Mouse (Mus musculus) adrenal gland, postnatal 36 days (tissue): ENCODE measurements around the gene Spata21. TPM values are rescaled to one million over a fixed set of nuclear protein-coding genes. Genes with fewer than 3 reads are reported as not detected.
A peak's percentile ranks its signal among the peaks of the same experiment; 100 is the strongest.
"Not testable (repeated sequence)": the region's sequence is repeated elsewhere in the genome, so short reads cannot be mapped to it uniquely, and the experiment has no call there.

Experiments used
- DNase-seq, 2 experiments: peaks; one replicate each; pipeline ENCODE4 v3.0.0; 2021; ENCODE audit warnings: mixed read lengths in 1 of 2
- total RNA-seq, 2 experiments: library from RNA; stranded (reverse); gene quantifications; 2 replicates each; pipeline ENCODE4 v1.2.3; 2021

The Spata21 gene
- total RNA-seq, 2 experiments from 2014 or later, result not detected

DNA sequence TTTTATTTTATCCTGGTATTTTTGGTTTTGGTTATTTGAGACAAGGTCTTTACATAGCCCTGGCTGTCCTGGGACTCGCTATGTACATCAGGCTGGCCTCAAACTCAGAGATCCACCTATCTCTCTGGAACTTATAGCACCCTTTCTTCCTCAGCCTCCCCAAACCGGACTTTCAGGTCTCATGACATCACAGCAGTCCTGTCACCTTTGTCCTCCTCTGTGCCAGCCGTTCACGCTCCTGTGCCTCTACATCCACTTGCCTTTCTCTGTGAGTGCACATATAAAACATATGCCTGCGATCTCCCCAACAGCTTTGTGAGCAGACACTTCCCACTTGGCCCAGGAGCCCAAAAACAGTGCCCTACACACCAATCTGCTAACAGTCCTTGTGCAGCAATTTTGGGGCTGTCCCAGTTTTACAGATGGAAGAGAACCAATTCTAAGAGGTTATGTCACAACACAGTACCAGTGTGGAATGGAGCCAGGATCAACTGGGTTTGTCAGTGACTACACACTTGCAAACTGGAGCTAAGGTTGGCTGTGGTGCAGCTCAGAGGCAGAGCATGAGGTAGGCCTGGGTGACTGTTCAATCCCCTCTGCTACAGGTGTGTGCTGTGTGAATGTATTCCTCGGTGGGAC is 42.7 kb downstream of the Spata21 start:
- DNase-seq, result peak; percentile 59 to 63

GRCm38 (mm10) chr4:141131531-141132061 is 43.5 kb downstream of the Spata21 start:
- DNase-seq, result peak; percentile 46 to 70

DNA sequence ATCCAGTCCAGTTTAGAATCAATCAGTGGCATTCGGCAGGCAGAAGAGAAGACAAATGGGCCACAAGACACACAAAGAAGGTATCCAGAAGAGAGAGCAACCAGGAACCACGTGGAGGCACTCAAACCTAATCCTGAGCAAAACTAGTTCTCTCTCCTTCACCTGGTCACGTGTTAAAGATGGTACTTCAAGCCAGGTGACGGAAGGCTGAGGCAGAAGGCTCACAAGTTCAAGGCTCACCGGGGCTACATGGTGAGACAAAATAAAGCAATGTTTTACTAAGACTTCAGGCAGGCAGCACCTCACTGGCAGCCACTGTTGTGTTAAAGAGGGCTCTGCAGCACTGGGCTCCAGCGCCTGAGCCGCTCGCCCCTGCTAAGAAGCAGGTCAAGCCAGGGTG is 44.1 kb downstream of the Spata21 start:
- DNase-seq, result no peak

DNA sequence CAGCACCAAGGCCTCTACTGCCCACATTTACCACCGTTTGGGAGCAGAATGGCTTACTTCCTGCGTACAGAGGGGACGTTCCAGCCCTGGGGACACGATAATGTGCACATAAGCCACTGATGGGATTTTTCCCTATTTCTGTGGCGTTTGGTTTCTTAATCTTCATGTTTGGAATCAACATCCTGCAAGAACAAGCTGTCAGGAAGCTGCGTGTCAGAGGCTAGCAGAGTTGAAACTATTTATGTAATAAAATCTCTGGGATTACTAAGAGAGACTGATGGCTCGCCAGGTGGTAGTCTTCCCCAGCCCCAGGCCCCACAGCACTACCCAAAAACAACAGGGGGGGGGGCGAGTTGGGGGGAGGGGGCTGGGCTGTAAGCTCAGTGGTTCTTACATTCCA is 45.1 kb downstream of the Spata21 start:
- no peak for DNase-seq

DNA sequence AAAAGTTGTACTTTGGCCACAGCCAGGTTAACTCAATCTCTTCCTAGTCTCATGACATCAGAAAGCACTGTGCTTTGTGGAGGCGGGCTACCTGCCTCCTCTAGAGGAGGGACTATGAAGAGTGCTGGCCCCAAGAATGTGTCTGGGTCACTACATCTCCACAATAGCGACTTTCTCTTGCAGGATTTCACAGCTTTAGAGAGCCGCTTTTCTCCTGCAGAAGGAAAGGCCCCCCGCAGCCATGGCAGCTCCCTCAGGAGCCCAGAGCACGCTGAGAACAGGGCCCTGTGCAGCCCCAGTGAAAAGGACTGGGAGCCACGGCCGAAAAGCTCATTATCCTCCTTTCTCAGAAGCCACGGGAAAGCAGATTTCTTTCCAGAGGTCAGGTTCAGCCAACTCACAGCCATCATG is 45.9 kb downstream of the Spata21 start:
- no peak for DNase-seq

GRCm38 (mm10) chr4:141134751-141135530 is 46.8 kb downstream of the Spata21 start:
- DNase-seq, result no peak

DNA sequence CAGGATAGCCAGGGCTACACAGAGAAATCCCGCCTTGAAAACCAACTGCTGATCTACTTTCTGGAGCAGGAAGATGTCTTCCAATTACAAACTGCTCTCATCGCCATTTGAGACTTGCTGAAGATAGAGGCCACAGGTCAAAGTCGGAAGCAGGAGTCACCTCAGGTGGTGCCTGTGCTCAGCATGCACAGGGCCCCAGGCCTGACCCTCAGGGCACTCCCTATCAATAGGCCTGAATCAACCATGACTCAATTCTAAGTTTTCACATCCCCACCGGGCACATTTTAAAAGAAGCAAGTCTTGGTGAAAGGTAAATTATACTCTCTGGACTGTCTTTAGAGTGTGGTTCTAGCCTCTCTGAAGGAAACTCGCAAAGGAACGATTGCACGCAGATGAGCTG is 48.0 kb downstream of the Spata21 start:
- DNase-seq, result no peak

- not testable (repeated sequence) for DNase-seq
Observed at GRCm38 (mm10) chr4:141137740-141138139, 49.6 kb downstream of the Spata21 start.

- peak in 1 of 2 experiments; percentile 33 for DNase-seq
Observed at GRCm38 (mm10) chr4:141138425-141139115, 50.4 kb downstream of the Spata21 start.

DNA sequence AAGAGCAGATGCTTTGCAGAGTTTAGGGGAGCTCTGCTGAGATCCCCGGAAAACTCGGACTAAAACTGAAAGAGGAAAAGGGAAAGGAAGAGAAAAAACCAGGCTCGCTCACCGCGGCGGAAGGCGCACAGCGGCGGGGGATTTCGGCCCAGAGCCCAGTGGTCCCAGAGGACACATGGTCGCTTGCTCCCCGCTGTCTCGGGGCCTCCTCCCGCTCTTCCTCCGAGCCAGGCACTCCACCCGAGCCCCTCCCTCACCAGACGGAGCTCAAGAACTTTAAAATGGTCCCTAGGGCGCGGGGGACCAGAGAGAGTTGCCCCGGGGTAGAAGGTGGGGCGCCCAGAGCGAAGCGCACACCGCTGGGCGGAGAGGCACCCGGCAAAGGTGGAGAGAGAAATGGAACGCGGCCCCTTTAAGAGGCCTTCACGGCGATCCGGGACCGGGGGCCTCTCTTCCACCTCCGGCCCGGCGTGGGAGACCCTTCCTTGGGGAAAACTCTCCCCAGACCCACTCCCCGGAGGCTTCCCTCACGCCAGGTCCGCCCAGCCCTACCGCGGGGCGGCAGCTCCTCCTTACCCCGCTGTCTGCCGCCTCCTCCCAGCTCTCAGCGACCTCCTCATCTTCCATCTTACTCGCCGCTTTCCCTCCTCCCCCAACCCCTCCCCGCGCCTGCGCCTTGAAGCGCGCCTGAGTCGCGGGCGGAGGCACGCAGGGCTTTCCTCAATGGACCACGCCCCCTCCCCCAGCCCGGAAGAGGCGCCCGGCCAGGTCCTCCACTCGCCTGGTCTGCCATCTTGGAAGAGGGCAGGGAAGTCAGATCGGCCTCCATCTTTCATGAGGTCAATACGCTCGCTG is 51.2 kb downstream of the Spata21 start, which contains the start of gene Szrd1:
TSS of gene Szrd1 (minus strand) at position 660 of the 855 bp plus-strand sequence.
- DNase-seq, result peak; percentile 99 to 100

DNA sequence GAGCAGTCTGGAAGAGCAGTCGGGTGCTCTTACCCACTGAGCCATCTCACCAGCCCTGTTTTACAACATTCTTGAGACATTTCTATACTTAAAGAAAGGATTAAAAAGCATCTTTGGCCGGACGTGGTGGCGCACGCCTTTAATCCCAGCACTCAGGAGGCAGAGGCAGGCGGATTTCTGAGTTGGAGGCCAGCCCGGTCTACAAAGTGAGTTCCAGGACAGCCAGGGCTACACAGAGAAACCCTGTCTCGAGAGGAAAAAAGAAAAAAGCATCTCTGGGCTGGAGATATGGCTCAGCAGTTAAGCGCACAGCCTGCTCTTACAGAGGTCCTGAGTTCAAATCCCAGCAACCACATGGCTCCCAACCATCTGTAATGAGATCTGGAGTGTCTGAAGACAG is 52.2 kb downstream of the Spata21 start:
- DNase-seq, result not testable (repeated sequence)

DNA sequence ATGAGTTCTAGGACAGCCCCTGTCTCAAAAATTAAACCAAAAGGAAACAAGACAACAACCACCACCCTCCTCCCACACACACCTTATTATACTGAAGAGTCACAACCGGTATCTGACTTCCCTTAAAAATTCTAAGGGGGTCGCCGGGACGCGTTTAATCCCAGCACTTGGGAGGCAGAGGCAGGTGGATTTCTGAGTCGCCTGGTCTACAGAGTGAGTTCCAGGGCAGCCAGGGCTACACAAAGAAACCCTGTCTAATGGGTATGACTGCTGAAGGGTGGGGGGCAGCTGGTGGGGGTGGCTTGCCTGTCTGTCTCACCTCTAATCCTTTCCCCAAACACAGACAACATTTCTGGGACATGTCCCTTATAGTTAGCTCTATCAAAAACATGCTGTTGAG is 52.8 kb downstream of the Spata21 start:
- no peak for DNase-seq

DNA sequence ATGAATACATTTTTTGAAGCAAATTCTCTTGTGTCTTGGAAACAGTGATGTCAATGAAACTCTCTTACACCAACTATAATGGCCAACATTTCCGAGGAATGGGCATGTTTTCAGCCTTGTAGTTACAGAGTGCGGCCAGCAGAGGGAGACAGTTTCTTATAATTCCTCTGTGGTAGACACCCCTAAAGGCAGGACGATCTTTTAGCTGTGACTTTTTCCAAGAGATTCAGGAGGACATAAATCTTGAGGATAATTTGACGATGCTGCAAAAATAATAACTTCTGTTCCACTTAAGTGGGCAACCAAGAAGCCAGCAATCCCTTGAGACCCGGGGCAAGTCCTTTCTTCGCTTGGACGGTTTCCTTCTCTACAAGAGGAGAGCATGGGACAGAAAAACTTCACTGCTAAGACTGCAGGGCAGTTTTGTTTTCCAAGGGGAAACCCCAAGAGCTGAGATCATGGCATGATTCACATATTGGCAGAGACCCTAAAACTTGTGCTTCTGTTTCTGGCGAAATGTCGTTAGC is 54.2 kb downstream of the Spata21 start:
- peak; percentile 78 to 82 for DNase-seq

GRCm38 (mm10) chr4:141145124-141145523 is 57.0 kb downstream of the Spata21 start:
- not testable (repeated sequence) for DNase-seq

DNA sequence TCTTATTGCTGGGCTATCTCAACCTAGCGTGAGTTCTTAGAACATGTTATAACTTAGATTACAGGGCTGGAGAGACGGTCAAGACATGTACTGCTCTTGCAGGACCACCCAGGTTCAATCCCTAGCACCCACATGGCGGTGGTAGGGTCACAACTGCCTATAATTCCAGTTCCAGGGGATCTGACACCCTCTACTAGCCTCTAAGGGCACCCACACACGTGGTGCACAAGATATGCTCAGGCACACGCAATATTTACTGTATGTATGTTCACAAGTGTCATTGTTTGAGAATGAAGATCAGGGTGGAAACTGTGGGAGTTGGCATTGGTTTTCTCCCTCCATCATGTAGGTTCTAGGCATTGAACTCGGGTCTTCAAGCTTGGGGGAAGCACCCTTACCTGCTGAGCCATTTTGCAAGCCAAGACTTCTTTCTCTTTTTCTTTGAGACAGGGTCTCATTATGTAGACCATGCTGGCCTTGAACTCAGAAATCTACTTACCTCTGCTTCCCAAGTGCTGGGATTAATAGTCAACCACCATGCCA is 58.4 kb downstream of the Spata21 start:
- no peak for DNase-seq

GRCm38 (mm10) chr4:141147112-141148008 is 59.2 kb downstream of the Spata21 start, which contains the start of gene Fbxo42:
TSS of gene Fbxo42 (plus strand) at chr4:141147913.
- peak; percentile 95 to 96 for DNase-seq

DNA sequence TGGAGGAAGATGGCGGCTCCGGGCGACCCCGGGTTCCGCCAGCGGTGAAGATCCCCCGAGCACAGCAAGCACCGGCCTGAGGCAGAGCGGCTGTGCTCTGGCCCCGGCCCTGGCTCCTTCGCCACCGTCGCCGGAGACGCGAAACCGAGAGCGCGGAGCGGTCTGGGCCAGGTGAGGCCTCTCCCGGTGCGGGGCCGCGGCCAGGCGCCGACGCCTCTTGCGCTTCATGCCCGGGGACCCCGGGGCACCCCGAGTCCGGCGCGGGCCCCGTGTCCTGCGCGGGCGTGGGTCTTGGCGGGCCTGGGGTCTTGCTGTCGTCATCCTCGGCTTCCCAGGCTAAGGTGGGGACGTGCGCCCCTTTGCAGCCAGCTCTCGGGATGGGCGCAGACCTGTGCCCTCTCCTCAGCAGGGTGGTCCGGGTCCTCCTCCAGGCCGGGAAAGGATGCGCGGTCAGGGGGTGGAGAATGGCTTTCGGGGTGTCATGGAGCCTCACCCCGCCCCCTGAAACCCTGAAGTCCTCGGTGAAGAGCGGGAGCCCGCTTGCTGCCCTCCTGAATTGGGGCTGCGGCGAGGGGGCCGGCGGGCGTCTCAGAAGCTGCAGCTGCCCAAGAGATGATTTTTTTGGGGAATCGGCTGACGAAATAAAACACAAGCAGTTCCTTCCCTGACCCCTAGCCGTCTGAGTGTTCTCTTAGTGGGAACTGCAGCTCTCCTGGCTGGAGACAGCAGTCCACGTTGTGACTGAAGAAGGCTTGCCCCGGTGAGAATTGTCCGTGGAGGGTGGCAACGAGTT is 60.1 kb downstream of the Spata21 start:
- DNase-seq, result peak; percentile 49 to 64

GRCm38 (mm10) chr4:141149116-141149515 is 61.0 kb downstream of the Spata21 start:
- no peak for DNase-seq

- DNase-seq, result no peak
Observed at GRCm38 (mm10) chr4:141157485-141157884, 69.4 kb downstream of the Spata21 start.
